Mouse (Mus musculus) neural tube, embryonic 11.5 days (tissue): ENCODE measurements at regions not wholly inside any gene's neighbourhood (a gene's known extent, or its start where the extent isn't known, plus 50 kb on each side); places are given as distances from the start of the nearest gene placed in this dataset.
"Not testable (repeated sequence)": the region's sequence is repeated elsewhere in the genome, so short reads cannot be mapped to it uniquely, and the experiment has no call there.

Experiments used
- ATAC-seq: fragments of 200-750 bp; cut with Nextera tagmentation; 2 replicates; pipeline ENCODE4 v1.8.0; 2017; ENCODE audit warnings: moderate number of reproducible peaks, mild to moderate bottlenecking, moderate TSS enrichment, moderate library complexity; ENCODE audit not compliant: insufficient read depth, low FRiP score, low TSS enrichment
- DNase-seq: peaks from one replicate; pipeline ENCODE4 v3.0.0-alpha.2; 2015; ENCODE audit warnings: low spot score
- H3K27ac ChIP-seq: fragments of 300-500 bp; sonication (generic); 2 replicates; pipeline ENCODE4 v1.5.1; 2014; ENCODE audit warnings: low read depth, mild to moderate bottlenecking, low read length
- H3K27me3 ChIP-seq: fragments of 300-500 bp; sonication (generic); 2 replicates; pipeline ENCODE4 v1.6.1; 2014; ENCODE audit warnings: mild to moderate bottlenecking, low read length, mixed read lengths; ENCODE audit not compliant: control insufficient read depth, insufficient read depth
- H3K36me3 ChIP-seq: fragments of 300-500 bp; sonication (generic); 2 replicates; pipeline ENCODE4 v1.6.1; 2014; ENCODE audit warnings: mild to moderate bottlenecking, low read length, moderate library complexity, mixed read lengths; ENCODE audit not compliant: control insufficient read depth, insufficient read depth
- H3K4me1 ChIP-seq: fragments of 300-500 bp; sonication (generic); 2 replicates; pipeline ENCODE4 v1.6.1; 2014; ENCODE audit warnings: low read length, mixed read lengths; ENCODE audit not compliant: control insufficient read depth, insufficient read depth
- H3K4me2 ChIP-seq: fragments of 300-500 bp; sonication (generic); 2 replicates; pipeline ENCODE4 v1.6.1; 2014; ENCODE audit warnings: low read depth, mild to moderate bottlenecking, moderate library complexity
- H3K4me3 ChIP-seq: fragments of 300-500 bp; sonication (generic); 2 replicates; pipeline ENCODE4 v1.5.1; 2014; ENCODE audit warnings: low read depth, low read length
- H3K9ac ChIP-seq: fragments of 300-500 bp; sonication (generic); 2 replicates; pipeline ENCODE4 v1.6.1; 2014; ENCODE audit warnings: mild to moderate bottlenecking, low read length
- H3K9me3 ChIP-seq: fragments of 300-500 bp; sonication (generic); 2 replicates; pipeline ENCODE4 v1.6.1; 2016; ENCODE audit warnings: low read length; ENCODE audit not compliant: control insufficient read depth
- WGBS: fragments of 180-500 bp; shearing (Covaris S2); extraction: QIAGEN DNeasy Blood & Tissue Kit; methylation state at CpG from one replicate; pipeline ENCODE4 v1.1.7; 2014; 5-methylcytosine and 5-hydroxymethylcytosine counted together

- WGBS = 53% methylated on average over 4 of the region's 4 CpGs
- Histone ChIP-seq H3K27me3 (no peaks in the 10 kb centered on the region), H3K36me3 (no peaks in the 10 kb centered on the region), H3K4me3 (no peak overlapping the region), H3K4me1 (no peaks in the 10 kb centered on the region), H3K9ac (no peak overlapping the region), H3K9me3 (no peaks in the 10 kb centered on the region), H3K4me2 (no peak overlapping the region), H3K27ac (no peak overlapping the region)
- DNase-seq = no peak
- peak; percentile 53; the same call in 1 of the 2 replicates for ATAC-seq
These were observed 176.0 kb upstream of the Intu start for GRCm38 (mm10) chr3:40355103-40355502.

- H3K4me3 ChIP-seq = no peak overlapping the region
- DNase-seq (no peak), ATAC-seq (no peak)
- WGBS = 87% methylated on average over 4 of the region's 4 CpGs
- H3K36me3 ChIP-seq = no peaks in the 10 kb centered on the region
- H3K9ac ChIP-seq = no peak overlapping the region
- H3K9me3 ChIP-seq = no peaks in the 10 kb centered on the region
- H3K4me1 ChIP-seq = no peaks in the 10 kb centered on the region
- no peaks in the 10 kb centered on the region for H3K27me3 ChIP-seq
- no peak overlapping the region for H3K4me2 ChIP-seq
- H3K27ac ChIP-seq = no peak overlapping the region
These were observed 162.7 kb upstream of the Intu start for GRCm38 (mm10) chr3:40368421-40368820.

- 58% methylated on average over 7 of the region's 7 CpGs for WGBS
- no peak for ATAC-seq
These were observed 159.7 kb upstream of the Intu start for GRCm38 (mm10) chr3:40371411-40371810.

GRCm38 (mm10) chr3:40376220-40376619 is 154.9 kb upstream of the Intu start:
- not testable (repeated sequence) for H3K9ac ChIP-seq, H3K4me3 ChIP-seq, H3K9me3 ChIP-seq, H3K27me3 ChIP-seq, DNase-seq, H3K27ac ChIP-seq, H3K36me3 ChIP-seq, ATAC-seq, H3K4me2 ChIP-seq, H3K4me1 ChIP-seq

More at GRCm38 (mm10) chr3:40371411-40371810, 159.7 kb upstream of the Intu start:
- Histone ChIP-seq H3K36me3 (no peaks in the 10 kb centered on the region), H3K27me3 (no peaks in the 10 kb centered on the region), H3K27ac (no peak overlapping the region), H3K4me1 (no peaks in the 10 kb centered on the region), H3K9ac (no peak overlapping the region), H3K9me3 (no peaks in the 10 kb centered on the region), H3K4me2 (no peak overlapping the region), H3K4me3 (no peak overlapping the region)
- DNase-seq = no peak

- DNase-seq (no peak), ATAC-seq (no peak)
- Histone ChIP-seq H3K4me2 (no peak overlapping the region), H3K9ac (no peak overlapping the region), H3K27me3 (no peaks in the 10 kb centered on the region), H3K27ac (no peak overlapping the region), H3K36me3 (no peaks in the 10 kb centered on the region), H3K9me3 (no peaks in the 10 kb centered on the region), H3K4me3 (no peak overlapping the region), H3K4me1 (no peaks in the 10 kb centered on the region)
- whole genome bisulfite sequencing = 84% methylated on average over 7 of the region's 7 CpGs
These were observed 153.7 kb upstream of the Intu start for GRCm38 (mm10) chr3:40377416-40377815.

GRCm38 (mm10) chr3:40379063-40379462 is 152.0 kb upstream of the Intu start:
- Histone ChIP-seq H3K9ac (no peak overlapping the region), H3K9me3 (no peaks in the 10 kb centered on the region), H3K27ac (no peak overlapping the region), H3K4me1 (no peaks in the 10 kb centered on the region), H3K36me3 (no peaks in the 10 kb centered on the region), H3K27me3 (no peaks in the 10 kb centered on the region), H3K4me2 (no peak overlapping the region), H3K4me3 (no peak overlapping the region)
- WGBS = 86% methylated on average over 2 of the region's 2 CpGs
- ATAC-seq (no peak), DNase-seq (no peak)

- H3K9me3 ChIP-seq = no peaks in the 10 kb centered on the region
- H3K4me2 ChIP-seq = no peak overlapping the region
- ATAC-seq (no peak), DNase-seq (peak; percentile 71)
- 48% methylated on average over 6 of the region's 6 CpGs for whole genome bisulfite sequencing
- no peak overlapping the region for H3K9ac ChIP-seq
- no peaks in the 10 kb centered on the region for H3K27me3 ChIP-seq
- H3K27ac ChIP-seq = no peak overlapping the region
- no peak overlapping the region for H3K4me3 ChIP-seq
- no peaks in the 10 kb centered on the region for H3K36me3 ChIP-seq
- no peaks in the 10 kb centered on the region for H3K4me1 ChIP-seq
These were observed 139.5 kb upstream of the Intu start for GRCm38 (mm10) chr3:40391631-40392030.

- H3K27me3 ChIP-seq = no peaks in the 10 kb centered on the region
- ATAC-seq (no peak), DNase-seq (peak; percentile 37)
- 43% methylated on average over 12 of the region's 12 CpGs for WGBS
- no peaks in the 10 kb centered on the region for H3K9me3 ChIP-seq
- no peak overlapping the region for H3K4me2 ChIP-seq
- no peak overlapping the region for H3K27ac ChIP-seq
- H3K36me3 ChIP-seq = no peaks in the 10 kb centered on the region
- no peaks in the 10 kb centered on the region for H3K4me1 ChIP-seq
- H3K9ac ChIP-seq = no peak overlapping the region
- no peak overlapping the region for H3K4me3 ChIP-seq
These were observed 132.9 kb upstream of the Intu start for GRCm38 (mm10) chr3:40398184-40398583.

- DNase-seq (no peak), ATAC-seq (no peak)
- 85% methylated on average over 4 of the region's 4 CpGs for WGBS
- H3K4me2 ChIP-seq = no peak overlapping the region
- no peaks in the 10 kb centered on the region for H3K4me1 ChIP-seq
- H3K27ac ChIP-seq = no peak overlapping the region
- H3K36me3 ChIP-seq = no peaks in the 10 kb centered on the region
- H3K27me3 ChIP-seq = no peaks in the 10 kb centered on the region
- no peaks in the 10 kb centered on the region for H3K9me3 ChIP-seq
- no peak overlapping the region for H3K4me3 ChIP-seq
- no peak overlapping the region for H3K9ac ChIP-seq
These were observed 127.7 kb upstream of the Intu start for GRCm38 (mm10) chr3:40403402-40403801.
